Mouse (Mus musculus): ENCODE data around the gene Ubl3.

GRCm38 (mm10) chr5:148505381-148505780 is 47.2 kb downstream of the Ubl3 start:
- TF ChIP-seq POLR2A (IDR thresholded peaks at IDR 0.05; ENCODE audit: extremely low read depth, insufficient read depth, low read length) (no peak), CTCF (IDR thresholded peaks at IDR 0.05; ENCODE audit: extremely low read depth, insufficient read depth, low read length) (no peak)

All from cortical plate, adult 2 months (tissue).